Mouse (Mus musculus) left cerebral cortex, postnatal 14 days (tissue): ENCODE data around the gene Qsox1. TPM values are rescaled to one million over a fixed set of nuclear protein-coding genes. Genes with fewer than 3 reads are reported as not detected.

ENCODE experiments used
- DNase-seq, 2 experiments: peaks; one replicate each; pipeline ENCODE4 v3.0.0; 2021 to 2022; ENCODE audit warnings: low spot score in 2 of 2, mixed read lengths in 1 of 2
- intact Hi-C: fragments of 180-260 bp; cut with DNase I; formaldehyde crosslinking; loops from one replicate; pipeline ENCODE4 v1.15.1; 2025
- total RNA-seq, 2 experiments: library from RNA; stranded (reverse); gene quantifications; 2 replicates each; pipeline ENCODE4 v1.2.3; 2021

Qsox1 gene
- total RNA-seq, 2 experiments from 2014 or later: 27.1 to 34.2 TPM

- intact Hi-C loops: no loop called here
- no peak for DNase-seq
These were observed 59.3 kb downstream of the Qsox1 start for GRCm38 (mm10) chr1:155753411-155753810.

- no peak for DNase-seq
- intact Hi-C loops: no loop called here
These were observed 61.0 kb downstream of the Qsox1 start, which contains the start of gene Lhx4 for GRCm38 (mm10) chr1:155751484-155752255. Gene Lhx4 (minus strand): TSS chr1:155751684.

- DNase-seq: no peak
- intact Hi-C loops: no loop called here
These were observed 62.0 kb downstream of the Qsox1 start for GRCm38 (mm10) chr1:155750517-155751178.

- intact Hi-C loops: no loop called here
- no peak for DNase-seq
These were observed 64.8 kb downstream of the Qsox1 start for GRCm38 (mm10) chr1:155747911-155748310.

GRCm38 (mm10) chr1:155747011-155747410, 65.7 kb downstream of the Qsox1 start:
- DNase-seq: no peak
- intact Hi-C loops: no loop called here

GRCm38 (mm10) chr1:155742411-155743363, 70.0 kb downstream of the Qsox1 start:
- intact Hi-C loops: no loop called here
- DNase-seq: no peak

- DNase-seq: no peak
- intact Hi-C loops: no loop called here
These were observed 70.7 kb downstream of the Qsox1 start for GRCm38 (mm10) chr1:155741988-155742387.

- intact Hi-C loops: no loop called here
- no peak for DNase-seq
These were observed 71.2 kb downstream of the Qsox1 start for GRCm38 (mm10) chr1:155741378-155741945.

- intact Hi-C loops: no loop called here
These were observed 71.9 kb downstream of the Qsox1 start for GRCm38 (mm10) chr1:155740622-155741377.

GRCm38 (mm10) chr1:155737809-155738383, 74.8 kb downstream of the Qsox1 start:
- intact Hi-C loops: no loop called here
- no peak for DNase-seq

More at GRCm38 (mm10) chr1:155740622-155741377, 71.9 kb downstream of the Qsox1 start:
- no peak for DNase-seq

- intact Hi-C loops: no loop called here
- DNase-seq: no peak
These were observed 75.5 kb downstream of the Qsox1 start for GRCm38 (mm10) chr1:155737017-155737808.

- DNase-seq: no peak
- intact Hi-C loops: no loop called here
These were observed 76.4 kb downstream of the Qsox1 start for GRCm38 (mm10) chr1:155736096-155736825.

GRCm38 (mm10) chr1:155731156-155731555, 81.5 kb downstream of the Qsox1 start:
- intact Hi-C loops: no loop called here

GRCm38 (mm10) chr1:155729113-155729795, 83.4 kb downstream of the Qsox1 start:
- intact Hi-C loops: no loop called here
- no peak for DNase-seq

More at GRCm38 (mm10) chr1:155731156-155731555, 81.5 kb downstream of the Qsox1 start:
- no peak for DNase-seq

- intact Hi-C loops: no loop called here
- no peak for DNase-seq
These were observed 84.9 kb downstream of the Qsox1 start for GRCm38 (mm10) chr1:155727830-155728229.
